Mouse (Mus musculus): ENCODE measurements around the gene Rassf1. TPM values are rescaled to one million over a fixed set of nuclear protein-coding genes. Genes with fewer than 3 reads are reported as not detected.
"Not testable (repeated sequence)": the region's sequence is repeated elsewhere in the genome, so short reads cannot be mapped to it uniquely, and the experiment has no call there.

The Rassf1 gene
- polyA plus RNA-seq, 1 experiment from 2014 or later = 44.2 TPM

DNA sequence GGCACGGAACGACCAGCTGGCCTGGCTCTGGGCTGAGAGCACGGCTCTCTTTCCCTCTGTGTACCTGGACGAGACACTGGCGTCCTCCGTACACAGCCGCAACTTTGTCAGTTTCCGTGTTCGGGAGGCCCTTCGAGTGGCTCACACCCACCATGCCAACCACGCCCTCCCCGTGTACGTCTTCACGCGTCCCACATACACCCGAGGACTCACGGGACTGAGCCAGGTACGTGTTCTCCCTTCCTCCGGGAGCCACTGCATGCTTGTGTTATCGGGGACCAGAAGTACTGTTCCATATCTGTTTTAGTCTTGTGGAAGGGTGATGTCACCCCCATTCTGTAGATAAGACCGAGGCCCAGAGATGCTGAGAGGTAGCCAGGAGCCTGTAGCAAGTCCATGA is 19.5 kb downstream of the Rassf1 start:
- H3K9ac ChIP-seq (ENCODE audit: low read length) = 0 out of 2 replicates have a peak overlapping the region, but pooled peaks have one; percentile 82
- H3K4me2 ChIP-seq (replicated peaks; ENCODE audit: low read depth) = peak overlapping the region; percentile 71
- peaks cover 11% of the 10 kb centered on the region for H3K4me1 ChIP-seq (replicated peaks; ENCODE audit: control insufficient read depth, insufficient read depth)
- no peaks in the 10 kb centered on the region for H3K27me3 ChIP-seq (ENCODE audit: control insufficient read depth, insufficient read depth, low read length)
- ATAC-seq (ENCODE audit: low FRiP score, low TSS enrichment) (0 out of 2 replicates have a peak, but pooled peaks have one; percentile 3), DNase-seq (ENCODE audit: low spot score) (peak; percentile 71)
- peaks cover 6% of the 10 kb centered on the region; the same call in 1 of the 2 replicates for H3K36me3 ChIP-seq (ENCODE audit: control insufficient read depth, insufficient read depth, low read length)
- H3K9me3 ChIP-seq (ENCODE audit: control insufficient read depth, low read length) = no peaks in the 10 kb centered on the region
- H3K4me3 ChIP-seq (ENCODE audit: low read depth, low read length) = peak overlapping the region; percentile 76
- TF ChIP-seq CTCF (IDR thresholded peaks at IDR 0.05; ENCODE audit: low read depth) = no peak
- no peak for TF ChIP-seq EP300 (optimal IDR thresholded peaks at IDR 0.05)
- peak overlapping the region; percentile 86 for H3K27ac ChIP-seq (replicated peaks)
- WGBS = 59% methylated on average over 21 of the region's 21 CpGs

DNA sequence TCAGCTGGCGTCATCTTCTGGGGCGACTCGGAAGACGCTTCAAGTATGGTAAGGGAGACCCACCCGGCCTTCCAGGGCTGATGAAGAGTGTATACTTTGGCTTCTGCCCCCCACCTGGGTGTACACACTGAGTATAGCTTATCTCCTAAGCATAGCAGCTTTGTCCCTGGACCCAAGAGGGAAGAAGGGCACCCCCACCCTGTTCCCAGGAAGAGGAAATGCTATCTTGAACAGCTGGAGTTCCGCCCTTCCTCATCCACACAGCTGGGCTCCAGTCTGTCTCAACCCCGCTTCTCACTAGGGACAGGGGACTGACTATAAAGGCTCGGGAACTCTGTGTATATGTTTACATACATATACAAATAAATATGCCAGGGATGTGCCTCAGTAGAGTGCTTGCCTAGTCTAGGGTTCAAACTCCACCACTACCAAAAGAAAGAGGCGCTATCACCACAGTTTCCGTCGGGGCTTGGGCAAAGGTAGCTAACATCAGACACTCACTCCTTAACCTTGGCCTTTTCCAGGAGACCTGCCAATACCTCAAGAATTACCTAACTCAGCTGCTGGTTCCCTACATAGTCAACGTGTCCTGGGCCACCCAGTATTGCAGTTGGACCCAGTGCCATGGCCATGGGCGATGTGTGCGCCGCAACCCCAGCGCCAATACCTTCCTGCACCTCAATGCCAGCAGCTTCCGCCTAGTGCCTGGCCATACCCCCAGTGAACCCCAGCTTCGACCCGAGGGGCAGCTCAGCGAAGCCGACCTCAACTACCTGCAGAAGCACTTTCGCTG is 20.4 kb downstream of the Rassf1 start:
- Histone ChIP-seq H3K4me1 (replicated peaks; ENCODE audit: control insufficient read depth, insufficient read depth) (peaks cover 15% of the 10 kb centered on the region), H3K9me3 (ENCODE audit: control insufficient read depth, low read length) (no peaks in the 10 kb centered on the region), H3K4me2 (replicated peaks; ENCODE audit: low read depth) (peak overlapping the region; percentile 71), H3K9ac (ENCODE audit: low read length) (no peak overlapping the region), H3K4me3 (ENCODE audit: low read depth, low read length) (peak overlapping the region; percentile 10; the same call in 1 of the 2 replicates), H3K27ac (replicated peaks) (peak overlapping the region; percentile 86), H3K27me3 (ENCODE audit: control insufficient read depth, insufficient read depth, low read length) (no peaks in the 10 kb centered on the region), H3K36me3 (ENCODE audit: control insufficient read depth, insufficient read depth, low read length) (peaks cover 6% of the 10 kb centered on the region; the same call in 1 of the 2 replicates)
- WGBS = 84% methylated on average over 22 of the region's 22 CpGs
- DNase-seq (ENCODE audit: low spot score) = no peak
- no peak for ATAC-seq (ENCODE audit: low FRiP score, low TSS enrichment)
- TF ChIP-seq EP300 (optimal IDR thresholded peaks at IDR 0.05) = no peak
- TF ChIP-seq CTCF (IDR thresholded peaks at IDR 0.05; ENCODE audit: low read depth) = no peak

DNA sequence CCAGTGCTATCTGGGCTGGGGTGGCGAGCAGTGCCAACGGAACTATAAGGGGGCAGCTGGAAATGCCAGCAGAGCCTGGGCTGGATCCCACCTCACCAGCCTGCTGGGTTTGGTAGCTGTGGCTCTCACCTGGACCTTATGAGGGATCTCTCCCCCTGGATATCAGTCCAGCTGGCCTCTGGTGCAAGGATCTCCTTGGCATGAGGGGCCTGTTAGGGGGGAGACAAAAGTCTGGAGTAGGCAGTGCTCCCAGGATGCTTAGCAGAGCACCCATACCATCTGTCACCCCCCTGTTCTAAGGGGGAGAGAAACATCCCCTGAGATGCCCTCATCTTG is 20.9 kb downstream of the Rassf1 start:
- no peak overlapping the region for H3K9ac ChIP-seq (ENCODE audit: low read length)
- peaks cover 6% of the 10 kb centered on the region; the same call in 1 of the 2 replicates for H3K36me3 ChIP-seq (ENCODE audit: control insufficient read depth, insufficient read depth, low read length)
- TF ChIP-seq EP300 (optimal IDR thresholded peaks at IDR 0.05) = no peak
- TF ChIP-seq CTCF (IDR thresholded peaks at IDR 0.05; ENCODE audit: low read depth) = no peak
- peaks cover 15% of the 10 kb centered on the region for H3K4me1 ChIP-seq (replicated peaks; ENCODE audit: control insufficient read depth, insufficient read depth)
- no peaks in the 10 kb centered on the region for H3K27me3 ChIP-seq (ENCODE audit: control insufficient read depth, insufficient read depth, low read length)
- DNase-seq (ENCODE audit: low spot score) (no peak), ATAC-seq (ENCODE audit: low FRiP score, low TSS enrichment) (no peak)
- no peak overlapping the region for H3K27ac ChIP-seq (replicated peaks)
- H3K4me3 ChIP-seq (ENCODE audit: low read depth, low read length) = no peak overlapping the region
- WGBS = 97% methylated on average over 2 of the region's 2 CpGs
- H3K9me3 ChIP-seq (ENCODE audit: control insufficient read depth, low read length) = no peaks in the 10 kb centered on the region
- H3K4me2 ChIP-seq (replicated peaks; ENCODE audit: low read depth) = no peak overlapping the region

DNA sequence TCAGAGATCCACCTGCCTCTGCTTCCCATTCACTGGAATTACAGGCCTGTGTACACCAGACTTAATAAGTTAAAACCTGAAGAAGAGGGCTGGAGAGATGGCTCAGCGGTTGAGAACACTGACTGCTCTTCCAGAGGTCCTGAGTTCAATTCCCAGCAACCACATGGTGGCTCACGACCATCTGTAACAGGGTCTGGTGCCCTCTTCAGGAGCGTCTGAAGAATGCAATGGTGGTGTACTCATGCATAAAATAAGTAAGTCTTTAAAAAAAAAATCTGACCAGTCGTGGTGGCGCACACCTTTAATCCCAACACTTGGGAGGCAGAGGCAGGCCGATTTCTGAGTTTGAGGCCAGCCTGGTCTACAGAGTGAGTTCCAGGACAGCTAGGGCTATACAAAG is 22.4 kb downstream of the Rassf1 start:
- 90% methylated on average over 6 of the region's 6 CpGs for WGBS
- not testable (repeated sequence) for H3K36me3 ChIP-seq (ENCODE audit: control insufficient read depth, insufficient read depth, low read length); H3K9ac ChIP-seq (ENCODE audit: low read length); H3K9me3 ChIP-seq (ENCODE audit: control insufficient read depth, low read length); H3K4me2 ChIP-seq (replicated peaks; ENCODE audit: low read depth); DNase-seq (ENCODE audit: low spot score); H3K4me3 ChIP-seq (ENCODE audit: low read depth, low read length); H3K27ac ChIP-seq (replicated peaks); ATAC-seq (ENCODE audit: low FRiP score, low TSS enrichment); H3K27me3 ChIP-seq (ENCODE audit: control insufficient read depth, insufficient read depth, low read length)
- H3K4me1 ChIP-seq (replicated peaks; ENCODE audit: control insufficient read depth, insufficient read depth) = peaks cover 18% of the 10 kb centered on the region
- peak; percentile 34; the same call in 1 of the 2 replicates for TF ChIP-seq CTCF (IDR thresholded peaks at IDR 0.05; ENCODE audit: low read depth)

DNA sequence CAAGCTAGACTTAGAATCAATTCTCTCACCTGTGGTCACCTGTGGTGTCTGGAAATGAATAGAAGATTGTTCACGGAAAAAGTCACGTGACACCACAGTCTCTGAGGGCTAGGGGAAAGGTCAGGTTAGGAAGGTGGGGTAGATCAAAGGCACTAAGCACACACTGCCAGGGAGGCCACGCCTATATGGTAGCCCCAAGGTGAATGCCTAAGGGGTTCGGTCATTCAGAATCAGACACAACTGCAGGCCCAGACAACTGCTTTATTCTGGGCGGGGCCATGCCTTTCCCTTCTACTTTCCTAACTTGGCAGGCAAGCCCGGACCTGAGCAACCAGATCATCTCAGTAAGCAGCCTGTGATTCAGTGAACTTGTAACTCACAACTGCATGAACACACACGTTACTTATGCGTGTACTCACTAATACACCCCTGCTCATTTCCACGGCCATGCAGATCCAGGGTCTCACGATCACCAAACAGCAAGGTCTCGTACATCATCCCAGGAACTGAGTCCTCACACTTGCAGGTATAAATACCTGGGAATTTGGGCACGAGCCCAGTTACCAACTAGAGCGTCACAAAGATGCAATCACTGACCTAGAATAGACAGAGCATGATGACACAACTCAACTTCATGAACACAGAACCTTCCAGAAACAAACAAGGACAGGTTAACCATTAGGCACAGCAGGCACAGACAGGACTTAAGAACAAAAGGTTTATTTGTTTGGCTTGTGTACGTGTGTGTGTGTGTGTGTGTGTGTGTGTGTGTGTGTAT is 24.4 kb downstream of the Rassf1 start:
- H3K4me2 ChIP-seq (replicated peaks; ENCODE audit: low read depth) = no peak overlapping the region

More for the DNA sequence above, 24.4 kb downstream of the Rassf1 start:
- Histone ChIP-seq H3K27ac (replicated peaks) (peak overlapping the region; percentile 92), H3K36me3 (ENCODE audit: control insufficient read depth, insufficient read depth, low read length) (peaks cover 6% of the 10 kb centered on the region; the same call in 1 of the 2 replicates), H3K4me3 (ENCODE audit: low read depth, low read length) (no peak overlapping the region), H3K9ac (ENCODE audit: low read length) (no peak overlapping the region), H3K4me1 (replicated peaks; ENCODE audit: control insufficient read depth, insufficient read depth) (peaks cover 9% of the 10 kb centered on the region), H3K9me3 (ENCODE audit: control insufficient read depth, low read length) (no peaks in the 10 kb centered on the region), H3K27me3 (ENCODE audit: control insufficient read depth, insufficient read depth, low read length) (no peaks in the 10 kb centered on the region)
- TF ChIP-seq EP300 (optimal IDR thresholded peaks at IDR 0.05) (peak; percentile 1), CTCF (IDR thresholded peaks at IDR 0.05; ENCODE audit: low read depth) (no peak)
- peak; percentile 83 for DNase-seq (ENCODE audit: low spot score)
- 53% methylated on average over 14 of the region's 14 CpGs for WGBS
- ATAC-seq (ENCODE audit: low FRiP score, low TSS enrichment) = peak; percentile 85
